Mouse (Mus musculus) left cerebral cortex, postnatal 4 days (tissue): Measurements from ENCODE around the gene Scp2. TPM values are rescaled to one million over a fixed set of nuclear protein-coding genes. Genes with fewer than 3 reads are reported as not detected.

Experiments used
- DNase-seq: peaks from one replicate; pipeline ENCODE4 v3.0.0-alpha.2; 2022
- intact Hi-C: fragments of 180-260 bp; cut with DNase I; formaldehyde crosslinking; loops from one replicate; pipeline ENCODE4 v1.15.1; 2025
- total RNA-seq, 2 experiments: library from RNA; stranded (reverse); gene quantifications; 2 replicates each; pipeline ENCODE4 v1.2.3; 2021

Scp2 gene
- total RNA-seq, 2 experiments from 2014 or later = 73.0 to 79.8 TPM

DNA sequence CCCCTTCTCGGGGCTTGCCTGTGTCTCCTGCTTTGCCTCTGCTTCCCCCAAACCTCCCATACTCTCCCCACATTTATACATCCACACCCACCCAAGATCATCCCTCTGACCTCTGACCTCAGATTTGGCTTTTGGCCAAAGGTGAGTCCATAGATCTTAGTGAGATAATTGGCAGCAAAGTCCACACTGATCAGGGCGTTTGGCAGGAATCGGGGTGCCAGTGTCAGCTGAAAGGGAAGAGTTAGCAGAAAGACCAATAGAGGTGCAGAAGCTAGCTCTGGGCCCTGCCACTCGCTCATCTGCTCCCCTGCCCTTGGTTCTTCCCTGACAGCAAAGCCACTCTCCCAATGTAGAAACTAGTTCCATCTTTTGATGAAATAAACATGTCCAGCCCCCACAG lies 121.6 kb downstream of the Scp2 start:
- intact Hi-C loops = no loop called here
- no peak for DNase-seq

- no peak for DNase-seq
- intact Hi-C loops = no loop called here
These were observed 124.6 kb downstream of the Scp2 start for GRCm38 (mm10) chr4:108020178-108020577.

GRCm38 (mm10) chr4:108018961-108019921 lies 125.6 kb downstream of the Scp2 start:
- intact Hi-C loops = no loop called here

DNA sequence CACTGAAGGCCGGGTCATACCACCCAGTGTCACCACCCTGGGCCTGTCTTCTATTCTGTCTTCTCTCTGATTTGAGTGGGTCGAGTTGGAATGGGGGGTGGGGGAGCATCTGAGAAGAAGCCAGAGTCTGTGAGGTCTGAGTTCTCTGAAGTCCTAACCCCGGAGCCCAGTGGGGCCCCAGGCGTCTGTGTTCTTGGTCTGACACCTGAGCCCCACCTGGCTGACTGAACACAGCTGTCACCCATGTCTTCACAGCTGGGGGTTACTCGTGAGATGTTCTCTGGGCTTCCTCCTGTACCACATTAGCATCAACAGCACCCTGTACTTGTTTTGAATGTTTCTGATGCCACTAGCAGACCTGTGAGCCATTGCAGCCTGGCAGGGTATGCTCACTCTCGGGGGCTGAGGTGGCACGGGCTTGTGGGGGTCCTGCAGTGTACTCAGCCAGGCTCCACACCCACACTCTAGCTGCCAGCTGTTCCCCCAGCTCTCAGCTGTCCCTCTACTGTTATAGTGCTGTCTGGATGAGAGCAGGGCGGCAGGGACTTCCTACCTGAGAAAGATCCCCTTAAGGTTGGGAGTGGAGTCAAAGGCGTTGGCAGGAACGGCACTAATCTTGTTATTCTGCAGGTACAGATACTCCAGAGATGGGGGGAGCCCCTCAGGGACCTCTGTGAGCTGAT lies 126.4 kb downstream of the Scp2 start:
- DNase-seq = no peak
- intact Hi-C loops = no loop called here

More at GRCm38 (mm10) chr4:108018961-108019921, 125.6 kb downstream of the Scp2 start:
- DNase-seq = no peak

DNA sequence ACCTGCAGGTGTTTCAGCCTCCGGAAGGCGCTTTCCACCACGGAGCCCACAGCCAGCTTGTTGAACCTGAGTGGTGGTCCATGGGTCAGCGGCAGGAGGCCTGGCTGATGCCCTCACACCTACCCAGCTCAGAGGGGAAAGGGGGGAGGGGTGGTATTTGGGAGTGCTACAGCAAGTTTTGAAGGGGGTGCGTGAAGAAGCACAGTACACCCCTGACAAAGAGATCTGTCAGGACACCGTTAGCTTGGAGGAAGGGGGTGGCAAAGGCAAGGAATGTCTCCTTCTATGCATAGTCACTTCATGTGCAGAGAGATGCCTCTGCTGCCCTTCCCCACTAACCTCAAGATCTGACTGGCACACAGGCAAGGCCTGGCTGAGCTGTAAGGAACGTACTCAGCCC lies 127.0 kb downstream of the Scp2 start:
- intact Hi-C loops = no loop called here
- DNase-seq = no peak

GRCm38 (mm10) chr4:108016321-108016720 lies 128.5 kb downstream of the Scp2 start:
- intact Hi-C loops = no loop called here
- peak; percentile 68 for DNase-seq

- no peak for DNase-seq
- intact Hi-C loops = no loop called here
These were observed 129.6 kb downstream of the Scp2 start for GRCm38 (mm10) chr4:108015067-108015765.

- no peak for DNase-seq
- intact Hi-C loops = no loop called here
These were observed 130.3 kb downstream of the Scp2 start for GRCm38 (mm10) chr4:108014466-108014865.

DNA sequence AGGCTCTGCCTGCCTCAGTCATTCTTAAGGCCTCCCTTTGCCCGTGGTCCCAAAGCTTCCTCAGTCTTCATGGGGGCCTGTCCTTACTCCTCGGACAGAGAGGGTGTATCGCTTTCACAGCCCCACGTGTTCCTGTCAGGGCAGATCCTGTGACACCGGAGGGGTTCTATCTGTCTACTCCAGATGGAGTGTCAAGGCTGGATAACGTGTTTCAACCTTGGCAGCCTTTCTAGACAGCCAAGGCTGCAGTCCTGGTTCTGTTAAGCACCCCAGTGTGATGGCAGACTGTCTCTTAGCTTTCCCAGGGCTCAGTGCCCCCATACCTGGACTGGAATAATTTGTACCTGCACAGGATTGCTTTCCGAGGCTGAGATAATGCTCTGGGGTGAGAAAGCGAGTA lies 136.3 kb downstream of the Scp2 start:
- intact Hi-C loops = no loop called here
- no peak for DNase-seq

- intact Hi-C loops = no loop called here
- no peak for DNase-seq
These were observed 137.2 kb downstream of the Scp2 start for GRCm38 (mm10) chr4:108007532-108008103.

DNA sequence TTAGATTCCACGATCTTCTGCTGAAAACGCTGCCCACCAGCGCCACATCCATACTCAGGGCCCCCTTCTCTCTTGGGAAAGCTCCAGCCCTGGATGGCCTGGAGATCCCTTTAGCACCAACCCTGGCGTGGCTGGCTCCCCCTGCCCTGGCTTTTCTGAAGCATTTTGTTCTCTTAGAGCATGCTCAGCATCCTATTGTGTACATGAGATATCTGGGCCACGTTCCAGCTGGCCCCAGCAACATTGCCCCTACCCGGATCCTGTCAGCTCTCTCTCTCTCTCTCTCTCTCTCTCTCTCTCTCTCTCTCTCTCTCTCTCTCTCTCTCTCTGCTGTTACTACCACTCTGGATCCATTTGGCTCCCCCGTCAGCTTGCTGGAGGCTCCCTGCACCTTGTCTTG lies 139.5 kb downstream of the Scp2 start:
- intact Hi-C loops = no loop called here
- DNase-seq = peak; percentile 67

DNA sequence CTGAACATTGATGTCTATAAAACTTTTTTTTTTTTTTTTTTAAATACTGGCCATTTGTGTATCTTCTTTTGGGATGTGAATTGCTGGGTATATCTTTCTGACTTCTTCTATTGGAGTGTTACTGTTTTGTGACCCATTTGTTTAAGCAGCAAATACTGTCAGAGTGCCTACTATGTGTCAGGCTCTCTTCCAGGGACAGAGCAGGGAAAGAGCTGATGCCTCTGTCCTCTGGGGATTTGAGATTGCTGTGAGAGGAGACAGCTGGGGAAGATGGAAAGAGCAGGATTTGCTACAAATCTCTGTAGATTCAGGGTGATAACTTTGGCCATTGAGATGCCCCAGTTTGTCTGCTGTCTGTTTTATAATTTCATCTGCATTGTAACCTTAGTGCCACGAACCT lies 145.4 kb downstream of the Scp2 start:
- no peak for DNase-seq
- intact Hi-C loops = no loop called here

- DNase-seq = peak; percentile 71
- intact Hi-C loops = no loop called here
These were observed 146.0 kb downstream of the Scp2 start for GRCm38 (mm10) chr4:107998641-107999332.

DNA sequence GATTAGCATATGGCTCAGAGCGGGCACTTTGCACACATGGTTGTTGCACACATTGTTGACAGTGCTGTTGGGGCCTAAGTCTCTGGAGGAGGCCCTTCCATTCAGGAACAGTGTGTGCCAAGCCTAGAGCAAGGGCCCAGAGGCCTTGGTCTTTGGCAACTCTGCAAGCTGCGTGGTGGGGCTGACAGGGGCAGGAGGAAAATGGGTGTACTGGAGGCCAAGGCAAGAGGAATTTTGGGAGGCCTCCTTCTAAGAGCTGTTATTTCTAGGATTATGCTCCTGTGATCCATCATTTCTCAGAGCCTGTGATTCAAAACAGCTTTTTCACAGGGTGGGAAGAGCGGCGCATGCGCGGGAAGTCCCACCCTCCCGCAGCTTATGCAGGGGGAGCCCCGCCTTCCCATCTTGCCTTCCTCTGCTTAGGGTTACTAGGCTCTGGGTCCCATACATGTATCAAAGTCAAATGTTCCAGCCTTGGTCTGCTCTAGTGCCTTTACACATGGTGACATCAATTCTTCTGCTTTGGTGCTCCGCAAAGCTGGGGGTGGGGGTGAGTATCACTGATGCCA lies 148.3 kb downstream of the Scp2 start:
- intact Hi-C loops = no loop called here
- DNase-seq = peak; percentile 17

GRCm38 (mm10) chr4:107995727-107996126 lies 149.1 kb downstream of the Scp2 start:
- DNase-seq = no peak
- intact Hi-C loops = no loop called here

- no peak for DNase-seq
- intact Hi-C loops = no loop called here
These were observed 149.8 kb downstream of the Scp2 start for GRCm38 (mm10) chr4:107995011-107995410.
